Mouse (Mus musculus) 416B (cell line): ENCODE results near the gene Dnttip2.

ENCODE experiments used
- DNase-seq: peaks from one replicate; pipeline ENCODE4 v3.0.0; 2011; ENCODE audit warnings: low read depth

Gene Dnttip2

GRCm38 (mm10) chr3:122330484-122330883 lies 56.3 kb downstream of the Dnttip2 start:
- no peak for DNase-seq

GRCm38 (mm10) chr3:122333493-122333892 lies 59.3 kb downstream of the Dnttip2 start:
- DNase-seq: no peak

- DNase-seq: no peak
These were observed 59.7 kb downstream of the Dnttip2 start for GRCm38 (mm10) chr3:122333902-122334301.

- peak; percentile 25 for DNase-seq
These were observed 60.2 kb downstream of the Dnttip2 start for GRCm38 (mm10) chr3:122334375-122334774.
